Mouse (Mus musculus) testis, adult 2 months (tissue): Measurements from ENCODE around the gene S1pr3. TPM values are rescaled to one million over a fixed set of nuclear protein-coding genes. Genes with fewer than 3 reads are reported as not detected.

Source experiments
- H3K27ac ChIP-seq: fragments of 200-500 bp; 2 replicates; pipeline ENCODE4 v1.5.1; 2012; ENCODE audit warnings: low read depth, low read length; ENCODE audit not compliant: control insufficient read depth, insufficient read depth
- H3K27me3 ChIP-seq: fragments of 200-500 bp; 2 replicates; pipeline ENCODE4 v1.6.1; 2012; ENCODE audit warnings: mild to moderate bottlenecking, low read length, moderate library complexity; ENCODE audit not compliant: control insufficient read depth, insufficient read depth
- H3K36me3 ChIP-seq: fragments of 200-500 bp; 2 replicates; pipeline ENCODE4 v1.6.1; 2012; ENCODE audit warnings: mild to moderate bottlenecking, low read length; ENCODE audit not compliant: control insufficient read depth, insufficient read depth
- H3K4me1 ChIP-seq: fragments of 200-500 bp; 2 replicates; pipeline ENCODE4 v1.6.1; 2012; ENCODE audit warnings: low read length; ENCODE audit not compliant: control insufficient read depth, insufficient read depth
- H3K4me3 ChIP-seq: fragments of 200-500 bp; 2 replicates; pipeline ENCODE4 v1.5.1; 2012; ENCODE audit warnings: low read depth, mild to moderate bottlenecking, low read length, moderate library complexity, mixed read lengths; ENCODE audit not compliant: control insufficient read depth
- CTCF ChIP-seq: fragments of 200-500 bp; IDR thresholded peaks from 2 replicates; pipeline ENCODE4 v1.5.1; 2012; ENCODE audit warnings: low read depth, mild to moderate bottlenecking, inconsistent platforms, low read length, moderate library complexity; ENCODE audit not compliant: control insufficient read depth, insufficient read depth, insufficient replicate concordance
- POLR2A ChIP-seq: fragments of 200-500 bp; IDR thresholded peaks from 2 replicates; pipeline ENCODE4 v1.6.1; 2012; ENCODE audit warnings: low read depth, mild to moderate bottlenecking, inconsistent platforms, low read length, moderate library complexity; ENCODE audit not compliant: control insufficient read depth
- polyA plus RNA-seq: library from polyadenylated mRNA; depleted of rRNA; stranded (reverse); fragments of >200 nt; gene quantifications from 2 replicates; pipeline ENCODE4 v1.2.3, GENCODE M21; 2012

S1pr3 gene
- polyA plus RNA-seq, 1 experiment = 3.1 TPM

DNA sequence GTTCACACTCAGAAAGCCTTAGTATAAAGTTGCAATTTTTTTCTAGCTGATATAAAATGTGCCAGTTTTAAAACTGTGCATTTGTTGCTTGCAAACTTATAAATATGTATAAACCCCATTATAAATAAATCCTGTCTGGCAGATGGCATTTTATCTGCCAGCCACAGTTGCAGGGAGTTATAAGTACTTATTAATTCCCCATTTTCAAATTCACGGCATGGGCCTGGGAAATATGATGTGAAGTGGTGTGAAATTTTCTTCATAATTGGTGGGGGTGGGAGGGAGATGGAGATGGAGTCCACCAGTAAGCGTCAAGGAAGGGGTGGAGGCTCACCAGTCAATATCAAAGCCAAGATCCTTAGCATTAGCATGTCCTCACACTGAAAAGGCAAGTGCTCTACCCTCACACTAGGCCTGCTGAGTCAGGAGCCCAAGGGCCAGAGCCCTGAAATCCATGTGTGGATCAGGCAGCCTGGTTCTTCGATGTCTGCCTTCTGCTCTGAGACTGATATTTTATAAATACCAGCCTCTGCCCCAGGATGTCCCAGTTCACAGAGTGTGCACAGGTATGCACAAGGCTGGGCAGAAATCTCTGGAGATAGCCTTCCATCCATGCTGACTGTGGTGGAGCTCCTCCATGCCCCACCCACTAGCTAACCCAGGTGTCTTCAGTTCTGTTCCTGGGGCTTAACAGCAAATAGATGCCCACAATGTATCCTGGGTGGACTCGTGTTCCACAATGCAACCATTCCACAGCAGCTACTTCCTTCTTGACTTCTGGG lies 17.4 kb downstream of the S1pr3 start:
- no peak for TF ChIP-seq POLR2A
- TF ChIP-seq CTCF = no peak
- Histone ChIP-seq H3K27ac (no peak overlapping the region), H3K36me3 (no peaks in the 10 kb centered on the region), H3K4me1 (0 out of 2 replicates have a peak, but pooled peaks cover 2% of the 10 kb centered on the region), H3K4me3 (no peak overlapping the region), H3K27me3 (no peaks in the 10 kb centered on the region)

DNA sequence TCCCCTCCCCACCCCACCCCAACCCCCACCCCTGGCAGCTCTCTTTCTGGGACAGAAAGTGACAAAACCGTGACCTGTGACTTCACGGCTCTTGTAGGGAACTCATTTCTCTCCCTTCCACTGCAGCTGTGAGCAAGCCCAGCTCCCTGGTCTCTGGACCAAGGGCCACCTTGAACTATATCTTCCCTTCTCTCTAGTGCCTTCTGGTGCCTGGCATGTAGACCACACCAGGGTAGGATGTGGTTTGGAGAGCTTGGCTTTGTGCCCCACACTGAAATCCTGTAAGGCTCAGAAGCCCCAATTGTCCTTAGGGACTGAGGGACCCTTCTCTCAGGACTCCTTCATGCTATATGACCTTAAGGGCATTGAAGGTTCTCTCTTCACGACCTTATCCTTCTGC lies 24.9 kb downstream of the S1pr3 start:
- TF ChIP-seq CTCF (no peak), POLR2A (no peak)
- H3K27ac ChIP-seq = no peak overlapping the region
- H3K27me3 ChIP-seq = no peaks in the 10 kb centered on the region
- H3K36me3 ChIP-seq = no peaks in the 10 kb centered on the region
- H3K4me1 ChIP-seq = no peaks in the 10 kb centered on the region
- no peak overlapping the region for H3K4me3 ChIP-seq

DNA sequence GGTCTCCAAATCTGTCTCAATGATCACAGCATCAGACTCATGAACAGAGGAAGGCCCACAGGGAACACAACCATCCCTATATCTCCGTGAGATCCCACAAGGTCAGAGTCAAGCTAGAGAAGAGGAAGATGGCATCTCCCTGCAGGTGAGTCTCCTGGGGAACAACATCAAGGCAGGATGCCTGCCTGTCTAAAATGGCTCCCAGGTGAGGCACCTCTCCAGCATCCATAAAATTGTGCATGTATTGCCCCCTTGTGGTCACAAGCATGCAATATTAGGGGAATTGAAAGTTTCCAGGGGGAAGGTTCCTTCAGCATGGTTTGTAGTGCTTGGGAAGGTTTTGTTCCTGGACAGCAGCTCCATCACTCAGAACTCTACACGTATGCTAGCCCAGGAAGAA lies 26.0 kb downstream of the S1pr3 start:
- Histone ChIP-seq H3K4me1 (no peaks in the 10 kb centered on the region), H3K36me3 (no peaks in the 10 kb centered on the region), H3K27me3 (no peaks in the 10 kb centered on the region), H3K4me3 (no peak overlapping the region), H3K27ac (no peak overlapping the region)
- TF ChIP-seq POLR2A (no peak), CTCF (no peak)

- Histone ChIP-seq H3K36me3 (no peaks in the 10 kb centered on the region), H3K4me3 (no peak overlapping the region), H3K27me3 (no peaks in the 10 kb centered on the region), H3K27ac (no peak overlapping the region), H3K4me1 (no peaks in the 10 kb centered on the region)
- TF ChIP-seq CTCF (no peak), POLR2A (no peak)
Measured at GRCm38 (mm10) chr13:51435146-51435545, 26.7 kb downstream of the S1pr3 start.

GRCm38 (mm10) chr13:51437105-51438085 lies 29.0 kb downstream of the S1pr3 start:
- no peak overlapping the region for H3K27ac ChIP-seq
- no peak overlapping the region for H3K4me3 ChIP-seq
- H3K27me3 ChIP-seq = no peaks in the 10 kb centered on the region
- no peaks in the 10 kb centered on the region for H3K36me3 ChIP-seq
- no peaks in the 10 kb centered on the region for H3K4me1 ChIP-seq
- TF ChIP-seq CTCF = no peak
- no peak for TF ChIP-seq POLR2A

DNA sequence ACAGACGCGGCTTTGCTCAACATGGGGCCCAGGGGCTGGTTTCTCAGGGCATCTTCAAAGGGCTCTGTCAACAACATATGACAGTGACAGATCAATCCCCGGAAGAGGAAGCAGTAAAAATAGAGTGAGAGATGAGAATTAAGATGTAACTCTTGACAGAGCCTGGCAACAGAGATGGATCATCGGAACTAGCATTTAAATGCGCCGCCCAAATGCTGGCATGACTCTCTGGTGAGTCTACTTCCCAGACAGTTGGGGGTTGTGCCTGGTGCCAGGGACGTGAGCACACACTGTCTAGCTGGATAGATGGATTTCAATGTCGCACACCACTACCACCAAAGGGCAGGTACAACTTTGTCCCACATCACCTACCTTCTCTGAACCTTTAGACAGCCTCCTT lies 34.5 kb downstream of the S1pr3 start:
- no peaks in the 10 kb centered on the region for H3K4me1 ChIP-seq
- no peak for TF ChIP-seq POLR2A
- no peak for TF ChIP-seq CTCF
- H3K27ac ChIP-seq = no peak overlapping the region
- H3K4me3 ChIP-seq = no peak overlapping the region
- no peaks in the 10 kb centered on the region for H3K27me3 ChIP-seq
- H3K36me3 ChIP-seq = no peaks in the 10 kb centered on the region

DNA sequence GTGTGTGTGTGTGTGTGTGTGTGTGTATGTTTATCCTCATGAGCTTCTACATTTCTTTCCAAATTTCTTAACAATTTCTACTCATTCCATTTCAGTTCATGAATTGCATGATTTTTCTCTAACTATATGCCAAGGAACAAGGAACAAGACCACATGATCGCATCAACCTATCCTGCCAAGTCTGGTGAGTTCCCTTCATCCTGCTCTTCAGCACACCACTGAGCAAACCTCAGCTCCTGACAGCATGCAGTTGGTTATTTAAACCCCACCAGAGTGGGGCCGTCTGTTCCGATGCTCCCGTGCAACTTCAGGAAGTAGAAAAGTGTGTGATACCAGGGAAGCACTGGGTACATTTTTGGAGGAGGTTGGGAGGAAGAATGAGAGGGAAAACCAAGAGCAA lies 38.1 kb downstream of the S1pr3 start:
- no peak overlapping the region for H3K4me3 ChIP-seq
- H3K36me3 ChIP-seq = no peaks in the 10 kb centered on the region
- no peaks in the 10 kb centered on the region for H3K27me3 ChIP-seq
- H3K27ac ChIP-seq = no peak overlapping the region
- no peak for TF ChIP-seq POLR2A
- 0 out of 2 replicates have a peak, but pooled peaks cover 2% of the 10 kb centered on the region for H3K4me1 ChIP-seq
